Mouse (Mus musculus) embryo, embryonic 9.5 days (tissue): ENCODE data around the gene Smyd5.

Experiments used
- DNase-seq: peaks from one replicate; pipeline ENCODE4 v3.0.0-alpha.2; 2017; ENCODE audit errors: extremely low spot score

The Smyd5 gene

GRCm38 (mm10) chr6:85491606-85492005 lies 59.8 kb downstream of the Smyd5 start:
- DNase-seq: no peak
